In the genomic region with DNA sequence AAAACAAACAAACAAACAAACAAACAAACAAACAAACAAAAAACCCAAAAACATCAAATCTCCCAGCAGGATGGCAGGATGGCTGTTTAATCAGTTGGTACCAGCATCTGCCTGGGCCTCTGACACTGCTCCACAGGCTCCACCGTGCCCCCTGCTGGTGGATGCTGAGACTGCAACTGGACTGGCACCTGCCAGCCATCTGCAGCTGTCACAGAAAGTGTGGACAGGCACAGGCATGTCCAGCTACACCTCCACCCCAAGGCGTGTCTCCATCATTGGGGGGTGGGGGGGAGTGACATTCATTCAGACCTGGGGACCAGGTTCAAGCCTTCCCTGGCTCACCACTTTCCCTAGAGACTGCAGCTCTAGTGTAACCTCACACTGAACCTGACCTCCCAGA, we compare ENCODE assay signal across 8 mouse cellular contexts. TPM values are rescaled to one million over a fixed set of nuclear protein-coding genes. Genes with fewer than 3 reads are reported as not detected.
DNase-seq lines count a peak whose midpoint lies in the region; ATAC-seq lines count a peak whose summit lies in the region.

No protein-coding gene starts in this region.

- H3K4me1 ChIP-seq in heart, embryonic 11.5 days (ENCODE audit: control insufficient read depth, insufficient read depth, low read length), result no peaks in the 10 kb centered on the region
- H3K4me1 ChIP-seq in intestine, embryonic 15.5 days (replicated peaks), result no peaks in the 10 kb centered on the region
- H3K4me1 ChIP-seq in midbrain, embryonic 16.5 days (ENCODE audit: control insufficient read depth, insufficient read depth, low read length), result no peaks in the 10 kb centered on the region

- H3K36me3 ChIP-seq in heart, embryonic 11.5 days (ENCODE audit: control insufficient read depth, insufficient read depth, low read length), result no peaks in the 10 kb centered on the region
- H3K36me3 ChIP-seq in intestine, embryonic 15.5 days, result no peaks in the 10 kb centered on the region
- H3K36me3 ChIP-seq in midbrain, embryonic 16.5 days (ENCODE audit: control insufficient read depth, insufficient read depth, low read length), result no peaks in the 10 kb centered on the region

- no peak overlapping the region for H3K9ac ChIP-seq in heart, embryonic 11.5 days (ENCODE audit: low read depth, low read length)
- no peak overlapping the region for H3K9ac ChIP-seq in intestine, embryonic 15.5 days
- H3K9ac ChIP-seq in midbrain, embryonic 16.5 days (ENCODE audit: low read depth, low read length), result no peak overlapping the region

- H3K4me2 ChIP-seq in heart, embryonic 11.5 days, result no peak overlapping the region
- no peak overlapping the region for H3K4me2 ChIP-seq in intestine, embryonic 15.5 days (replicated peaks)
- no peak overlapping the region for H3K4me2 ChIP-seq in midbrain, embryonic 16.5 days (ENCODE audit: low read length)

- DNase-seq in heart, adult 11 months, result peak; percentile 95
- DNase-seq in cerebellum, adult 11-12 months, result peak; percentile 47
- peak; percentile 67 for DNase-seq in forelimb bud, embryonic 11.5 days (ENCODE audit: low read depth, low spot score)
- DNase-seq in left cerebral cortex, postnatal 4 days, result peak; percentile 84
- peak; percentile 66 for DNase-seq in spleen, postnatal 36 days (ENCODE audit: low spot score in 2 of 2)

- intact Hi-C loops in left cerebral cortex, postnatal 4 days (cut with DNase I), result no loop called here

- H3K9me3 ChIP-seq in heart, embryonic 11.5 days (replicated peaks; ENCODE audit: control insufficient read depth, low read length), result no peaks in the 10 kb centered on the region
- no peaks in the 10 kb centered on the region for H3K9me3 ChIP-seq in intestine, embryonic 15.5 days
- H3K9me3 ChIP-seq in midbrain, embryonic 16.5 days (replicated peaks; ENCODE audit: control insufficient read depth, low read length, poor library complexity, severe bottlenecking), result 0 out of 2 replicates have a peak, but pooled peaks cover 2% of the 10 kb centered on the region

- no peak; the same call in 1 of the 2 replicates for ATAC-seq in heart, embryonic 11.5 days (replicated peaks; ENCODE audit: insufficient number of reproducible peaks, low FRiP score, low TSS enrichment)
- ATAC-seq in intestine, embryonic 15.5 days, result peak; percentile 49; the same call in 1 of the 2 replicates
- 0 out of 2 replicates have a peak, but pooled peaks have one; percentile 14 for ATAC-seq in midbrain, embryonic 16.5 days

- H3K27ac ChIP-seq in heart, embryonic 11.5 days (ENCODE audit: low read depth, low read length), result no peak overlapping the region
- no peak overlapping the region for H3K27ac ChIP-seq in intestine, embryonic 15.5 days
- H3K27ac ChIP-seq in midbrain, embryonic 16.5 days (ENCODE audit: low read length), result no peak overlapping the region

- no peaks in the 10 kb centered on the region; the same call in 1 of the 2 replicates for H3K27me3 ChIP-seq in heart, embryonic 11.5 days (ENCODE audit: control insufficient read depth, insufficient read depth, low read length)
- no peaks in the 10 kb centered on the region for H3K27me3 ChIP-seq in intestine, embryonic 15.5 days (replicated peaks)
- H3K27me3 ChIP-seq in midbrain, embryonic 16.5 days (ENCODE audit: control insufficient read depth, insufficient read depth, low read depth, low read length), result no peaks in the 10 kb centered on the region

- 5% methylated on average over 2 of the region's 2 CpGs for WGBS in heart, embryonic 11.5 days (ENCODE audit: insufficient replicate concordance)
- WGBS in intestine, embryonic 15.5 days, result 3% methylated on average over 2 of the region's 2 CpGs
- 0% methylated on average over 2 of the region's 2 CpGs for WGBS in midbrain, embryonic 16.5 days

- no peak overlapping the region for H3K4me3 ChIP-seq in heart, embryonic 11.5 days (ENCODE audit: low read depth, low read length)
- no peak overlapping the region for H3K4me3 ChIP-seq in intestine, embryonic 15.5 days (replicated peaks)
- H3K4me3 ChIP-seq in midbrain, embryonic 16.5 days (ENCODE audit: low read depth, low read length), result no peak overlapping the region

RNA-seq across cellular contexts. Expression of a gene that starts 37.2 kb away (rescaled TPM):
- 0.35 and 0.44 TPM in 2 replicates for polyA plus RNA-seq in heart, embryonic 11.5 days (2014; fragmentation: Nextera tagmentation; extraction: Ambion mirVana)
- 0.29 and 0.33 TPM in 2 replicates for polyA plus RNA-seq in intestine, embryonic 15.5 days (2015; fragmentation: Nextera tagmentation; extraction: Ambion mirVana)
- total RNA-seq in left cerebral cortex, postnatal 4 days (2021), result 1 to 10 TPM; 1.4 to 1.6 TPM
- polyA plus RNA-seq in midbrain, embryonic 16.5 days (2015; fragmentation: Nextera tagmentation; extraction: Ambion mirVana), result 0.65 and 0.76 TPM in 2 replicates

RNA-seq across cellular contexts. Expression of a gene that starts 37.5 kb away (rescaled TPM):
- 29.5 and 44.3 TPM in 2 replicates for polyA plus RNA-seq in heart, embryonic 11.5 days (2014; fragmentation: Nextera tagmentation; extraction: Ambion mirVana)
- 52.7 and 56.6 TPM in 2 replicates for polyA plus RNA-seq in intestine, embryonic 15.5 days (2015; fragmentation: Nextera tagmentation; extraction: Ambion mirVana)
- total RNA-seq in left cerebral cortex, postnatal 4 days (2021), result 10 to 100 TPM; 33.1 to 39.1 TPM
- 42.5 and 44.9 TPM in 2 replicates for polyA plus RNA-seq in midbrain, embryonic 16.5 days (2015; fragmentation: Nextera tagmentation; extraction: Ambion mirVana)
